Mouse (Mus musculus) midbrain, embryonic 16.5 days (tissue): ENCODE data around the gene Spata16. TPM values are rescaled to one million over a fixed set of nuclear protein-coding genes. Genes with fewer than 3 reads are reported as not detected.

ENCODE experiments used
- ATAC-seq: fragments of 200-750 bp; cut with Nextera tagmentation; 2 replicates; pipeline ENCODE4 v1.8.0; 2017; ENCODE audit warnings: moderate TSS enrichment
- H3K27ac ChIP-seq: fragments of 300-500 bp; sonication (generic); 2 replicates; pipeline ENCODE4 v1.5.1; 2014; ENCODE audit warnings: mild to moderate bottlenecking, low read length, mixed read lengths
- H3K27me3 ChIP-seq: fragments of 300-500 bp; sonication (generic); 2 replicates; pipeline ENCODE4 v1.6.1; 2014; ENCODE audit warnings: low read depth, low read length, mixed read lengths; ENCODE audit not compliant: control insufficient read depth, insufficient read depth
- H3K36me3 ChIP-seq: fragments of 300-500 bp; sonication (generic); 2 replicates; pipeline ENCODE4 v1.6.1; 2014; ENCODE audit warnings: mild to moderate bottlenecking, low read length, moderate library complexity, mixed read lengths; ENCODE audit not compliant: control insufficient read depth, insufficient read depth
- H3K4me1 ChIP-seq: fragments of 300-500 bp; sonication (generic); 2 replicates; pipeline ENCODE4 v1.6.1; 2014; ENCODE audit warnings: mild to moderate bottlenecking, low read length, mixed read lengths; ENCODE audit not compliant: control insufficient read depth, insufficient read depth
- H3K4me2 ChIP-seq: fragments of 300-500 bp; sonication (generic); 2 replicates; pipeline ENCODE4 v1.6.1; 2014; ENCODE audit warnings: mild to moderate bottlenecking, low read length, mixed read lengths
- H3K4me3 ChIP-seq: fragments of 300-500 bp; sonication (generic); 2 replicates; pipeline ENCODE4 v1.5.1; 2014; ENCODE audit warnings: low read depth, mild to moderate bottlenecking, low read length, moderate library complexity, mixed read lengths
- H3K9ac ChIP-seq: fragments of 300-500 bp; sonication (generic); 2 replicates; pipeline ENCODE4 v1.6.1; 2014; ENCODE audit warnings: low read depth, low read length, mixed read lengths
- H3K9me3 ChIP-seq: fragments of 300-500 bp; sonication (generic); replicated peaks from 2 replicates; pipeline ENCODE4 v1.6.1; 2014; ENCODE audit warnings: mild to moderate bottlenecking, low read length, mixed read lengths; ENCODE audit not compliant: control insufficient read depth, poor library complexity, severe bottlenecking
- WGBS: fragments of 180-500 bp; shearing (Covaris S2); extraction: QIAGEN DNeasy Blood & Tissue Kit; methylation state at CpG from one replicate; pipeline ENCODE4 v1.1.7; 2014; 5-methylcytosine and 5-hydroxymethylcytosine counted together
- polyA plus RNA-seq: library from polyadenylated mRNA; unstranded; fragments of >200 nt; fragmentation: Nextera tagmentation; extraction: Ambion mirVana; gene quantifications from 2 replicates; pipeline ENCODE4 v1.2.1, GENCODE M21; 2015

The Spata16 gene
- polyA plus RNA-seq: not detected in 2 replicates

- Histone ChIP-seq H3K4me3 (no peak within 1 kb of the TSS), H3K4me2 (no peak within 1 kb of the TSS), H3K9me3 (no peaks in the 10 kb centered on the region), H3K27ac (no peak within 1 kb of the TSS), H3K27me3 (no peaks in the 10 kb centered on the region), H3K4me1 (peaks cover 5% of the 10 kb centered on the region; the same call in 1 of the 2 replicates), H3K9ac (no peak within 1 kb of the TSS), H3K36me3 (no peaks in the 10 kb centered on the region)
- ATAC-seq: no peak
- 93% methylated on average over 10 of the region's 11 CpGs for WGBS
These were observed at the start of gene Spata16 for GRCm38 (mm10) chr3:26637402-26637801. TSS of gene Spata16 (plus strand) at chr3:26637620.

GRCm38 (mm10) chr3:26604861-26605260, 32.6 kb upstream of the Spata16 start:
- ATAC-seq: no peak
- no peaks in the 10 kb centered on the region for H3K27me3 ChIP-seq
- H3K27ac ChIP-seq: no peak overlapping the region
- H3K4me2 ChIP-seq: no peak overlapping the region
- H3K36me3 ChIP-seq: no peaks in the 10 kb centered on the region
- 96% methylated on average over 1 of the region's 1 CpGs for WGBS
- no peaks in the 10 kb centered on the region for H3K4me1 ChIP-seq
- H3K4me3 ChIP-seq: no peak overlapping the region
- H3K9ac ChIP-seq: no peak overlapping the region
- no peaks in the 10 kb centered on the region for H3K9me3 ChIP-seq

- H3K27ac ChIP-seq: no peak overlapping the region
- 91% methylated on average over 5 of the region's 5 CpGs for WGBS
- ATAC-seq: no peak
- no peaks in the 10 kb centered on the region for H3K36me3 ChIP-seq
- H3K9ac ChIP-seq: no peak overlapping the region
- H3K27me3 ChIP-seq: no peaks in the 10 kb centered on the region
- H3K4me3 ChIP-seq: no peak overlapping the region
- no peak overlapping the region for H3K4me2 ChIP-seq
- no peaks in the 10 kb centered on the region for H3K9me3 ChIP-seq
- no peaks in the 10 kb centered on the region for H3K4me1 ChIP-seq
These were observed 28.9 kb upstream of the Spata16 start for GRCm38 (mm10) chr3:26608531-26608930.

- H3K4me3 ChIP-seq: no peak overlapping the region
- peak; percentile 69 for ATAC-seq
- H3K27ac ChIP-seq: no peak overlapping the region
- H3K27me3 ChIP-seq: no peaks in the 10 kb centered on the region
- H3K9me3 ChIP-seq: no peaks in the 10 kb centered on the region
- 29% methylated on average over 9 of the region's 9 CpGs for WGBS
- peaks cover 5% of the 10 kb centered on the region; the same call in 1 of the 2 replicates for H3K4me1 ChIP-seq
- no peaks in the 10 kb centered on the region for H3K36me3 ChIP-seq
- H3K4me2 ChIP-seq: peak overlapping the region; percentile 41
- H3K9ac ChIP-seq: no peak overlapping the region
These were observed 1.8 kb downstream of the Spata16 start for GRCm38 (mm10) chr3:26639214-26639613.

GRCm38 (mm10) chr3:26639851-26640250, 2.4 kb downstream of the Spata16 start:
- no peak overlapping the region for H3K27ac ChIP-seq

GRCm38 (mm10) chr3:26640321-26641075, 3.1 kb downstream of the Spata16 start:
- WGBS: 45% methylated on average over 8 of the region's 8 CpGs

More at GRCm38 (mm10) chr3:26639851-26640250, 2.4 kb downstream of the Spata16 start:
- no peaks in the 10 kb centered on the region for H3K9me3 ChIP-seq
- WGBS: 80% methylated on average over 8 of the region's 8 CpGs
- no peak for ATAC-seq
- H3K36me3 ChIP-seq: no peaks in the 10 kb centered on the region
- H3K4me2 ChIP-seq: no peak overlapping the region
- no peak overlapping the region for H3K9ac ChIP-seq
- H3K27me3 ChIP-seq: no peaks in the 10 kb centered on the region
- peaks cover 5% of the 10 kb centered on the region; the same call in 1 of the 2 replicates for H3K4me1 ChIP-seq
- H3K4me3 ChIP-seq: no peak overlapping the region

GRCm38 (mm10) chr3:26641351-26642249, 4.2 kb downstream of the Spata16 start:
- 32% methylated on average over 15 of the region's 15 CpGs for WGBS
- no peak overlapping the region for H3K27ac ChIP-seq
- peak; percentile 53; the same call in 1 of the 2 replicates for ATAC-seq

More at GRCm38 (mm10) chr3:26640321-26641075, 3.1 kb downstream of the Spata16 start:
- Histone ChIP-seq H3K9ac (no peak overlapping the region), H3K9me3 (no peaks in the 10 kb centered on the region), H3K4me1 (peaks cover 5% of the 10 kb centered on the region; the same call in 1 of the 2 replicates), H3K36me3 (no peaks in the 10 kb centered on the region), H3K4me3 (no peak overlapping the region), H3K27me3 (no peaks in the 10 kb centered on the region), H3K27ac (no peak overlapping the region), H3K4me2 (no peak overlapping the region)
- 0 out of 2 replicates have a peak, but pooled peaks have one; percentile 43 for ATAC-seq

GRCm38 (mm10) chr3:26644136-26644535, 6.7 kb downstream of the Spata16 start:
- no peak overlapping the region for H3K9ac ChIP-seq
- peaks cover 2% of the 10 kb centered on the region; the same call in 1 of the 2 replicates for H3K4me1 ChIP-seq
- no peak overlapping the region for H3K4me3 ChIP-seq
- H3K4me2 ChIP-seq: no peak overlapping the region
- no peaks in the 10 kb centered on the region for H3K9me3 ChIP-seq
- 78% methylated on average over 1 of the region's 1 CpGs for WGBS
- H3K27me3 ChIP-seq: no peaks in the 10 kb centered on the region
- H3K27ac ChIP-seq: no peak overlapping the region
- H3K36me3 ChIP-seq: no peaks in the 10 kb centered on the region
- no peak for ATAC-seq

More at GRCm38 (mm10) chr3:26641351-26642249, 4.2 kb downstream of the Spata16 start:
- Histone ChIP-seq H3K27me3 (no peaks in the 10 kb centered on the region), H3K9me3 (no peaks in the 10 kb centered on the region), H3K9ac (no peak overlapping the region), H3K36me3 (no peaks in the 10 kb centered on the region), H3K4me3 (no peak overlapping the region), H3K4me1 (peaks cover 5% of the 10 kb centered on the region; the same call in 1 of the 2 replicates), H3K4me2 (no peak overlapping the region)
